Mouse (Mus musculus): ENCODE results near the gene Lyl1.

DNA sequence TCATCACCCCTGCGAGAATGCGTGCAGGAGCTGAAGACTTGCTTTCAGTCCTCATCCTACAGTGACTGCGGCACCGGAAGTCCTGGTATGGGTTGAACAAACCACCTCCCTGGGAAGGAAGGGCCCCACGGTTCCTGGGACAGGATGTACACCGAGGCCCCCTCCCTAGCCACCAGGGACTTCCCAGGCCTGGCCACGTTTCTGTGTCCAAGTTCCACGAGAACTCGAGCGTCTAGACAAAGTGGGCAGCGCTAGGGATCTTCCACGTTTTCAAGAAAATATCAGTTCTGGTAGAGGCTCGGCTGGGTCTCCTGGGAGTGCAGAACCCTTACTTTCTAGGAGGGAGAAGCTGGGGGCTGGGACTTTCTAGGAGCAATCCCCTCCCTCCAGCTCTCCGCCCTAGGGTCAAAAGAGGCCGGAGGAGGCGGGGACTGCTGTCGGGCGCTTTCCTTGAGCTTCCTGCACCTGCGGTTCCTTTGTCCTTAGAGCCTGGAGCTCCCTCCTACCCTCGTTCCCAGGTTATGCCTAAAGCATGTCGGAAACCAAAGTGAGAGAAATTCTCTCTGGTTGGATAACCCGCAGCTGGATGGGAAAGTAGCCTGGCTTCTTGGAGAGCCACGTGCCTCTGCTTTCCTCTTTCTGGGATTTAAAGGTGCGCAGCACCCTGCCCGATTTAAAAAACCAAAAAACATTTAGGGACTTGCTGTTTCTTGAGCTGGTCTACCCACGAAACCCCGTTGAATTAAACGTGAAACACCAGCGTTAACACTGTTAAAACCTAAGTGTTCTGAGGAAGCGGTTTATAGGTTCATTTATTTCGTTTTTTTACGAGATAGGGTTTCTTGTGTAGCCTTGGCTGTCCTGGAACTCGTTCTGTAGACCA is 41.1 kb upstream of the Lyl1 start:
- TF ChIP-seq CTCF (IDR thresholded peaks at IDR 0.05; ENCODE audit: low read depth, low read length) (no peak), POLR2A (IDR thresholded peaks at IDR 0.05; ENCODE audit: borderline replicate concordance, low read depth, low read length) (no peak)
